Mouse (Mus musculus): ENCODE measurements around the gene Cbfa2t3. TPM values are rescaled to one million over a fixed set of nuclear protein-coding genes. Genes with fewer than 3 reads are reported as not detected.

The Cbfa2t3 gene
- polyA plus RNA-seq, 1 experiment from 2014 or later, result 21.4 TPM

GRCm38 (mm10) chr8:122713157-122713518, 14.2 kb upstream of the Cbfa2t3 start:
- no peaks in the 10 kb centered on the region for H3K9me3 ChIP-seq
- H3K4me1 ChIP-seq, result 0 out of 2 replicates have a peak, but pooled peaks cover 7% of the 10 kb centered on the region
- no peaks in the 10 kb centered on the region for H3K27me3 ChIP-seq (replicated peaks)
- H3K36me3 ChIP-seq (replicated peaks), result no peaks in the 10 kb centered on the region
- 90% methylated on average over 5 of the region's 5 CpGs for WGBS
- no peak overlapping the region for H3K9ac ChIP-seq
- no peak overlapping the region for H3K4me2 ChIP-seq
- no peak overlapping the region for H3K27ac ChIP-seq
- no peak overlapping the region for H3K4me3 ChIP-seq
- no peak for ATAC-seq (replicated peaks)

GRCm38 (mm10) chr8:122712411-122713156, 13.7 kb upstream of the Cbfa2t3 start:
- Histone ChIP-seq H3K4me3 (no peak overlapping the region), H3K4me1 (0 out of 2 replicates have a peak, but pooled peaks cover 7% of the 10 kb centered on the region), H3K4me2 (no peak overlapping the region), H3K36me3 (replicated peaks) (no peaks in the 10 kb centered on the region), H3K27me3 (replicated peaks) (no peaks in the 10 kb centered on the region), H3K9ac (no peak overlapping the region), H3K27ac (no peak overlapping the region), H3K9me3 (no peaks in the 10 kb centered on the region)
- no peak for ATAC-seq (replicated peaks)
- 79% methylated on average over 12 of the region's 12 CpGs for WGBS

DNA sequence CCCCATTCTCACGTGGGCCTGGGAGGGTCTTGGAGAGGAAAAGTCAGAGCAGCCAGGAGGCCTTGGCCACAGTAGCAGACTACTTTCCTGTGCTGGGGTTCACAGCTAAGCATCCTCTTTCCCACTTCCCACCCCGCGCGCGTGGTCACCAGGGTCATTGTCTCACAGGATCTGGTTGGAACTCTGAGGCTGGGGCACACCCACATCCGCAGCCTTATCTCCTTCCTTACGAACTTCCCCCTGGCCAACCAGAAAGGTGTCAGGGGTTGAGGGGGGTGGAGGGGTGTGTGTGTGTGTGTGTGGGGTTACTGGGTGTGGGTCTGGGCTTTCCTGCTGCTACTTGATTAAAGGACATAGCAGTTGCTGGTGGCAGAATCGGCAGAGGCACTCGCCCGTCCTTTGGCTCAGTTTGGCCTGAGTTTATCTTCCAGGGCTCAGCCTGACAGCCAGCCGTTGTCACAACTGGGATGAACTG, 13.0 kb upstream of the Cbfa2t3 start:
- no peak overlapping the region for H3K9ac ChIP-seq
- no peaks in the 10 kb centered on the region for H3K9me3 ChIP-seq
- ATAC-seq (replicated peaks), result no peak
- WGBS, result 84% methylated on average over 11 of the region's 11 CpGs
- H3K27ac ChIP-seq, result no peak overlapping the region
- H3K4me2 ChIP-seq, result no peak overlapping the region
- no peaks in the 10 kb centered on the region for H3K27me3 ChIP-seq (replicated peaks)
- H3K36me3 ChIP-seq (replicated peaks), result no peaks in the 10 kb centered on the region
- H3K4me1 ChIP-seq, result 0 out of 2 replicates have a peak, but pooled peaks cover 7% of the 10 kb centered on the region
- no peak overlapping the region for H3K4me3 ChIP-seq

GRCm38 (mm10) chr8:122711480-122711879, 12.6 kb upstream of the Cbfa2t3 start:
- no peak overlapping the region for H3K27ac ChIP-seq
- no peaks in the 10 kb centered on the region for H3K9me3 ChIP-seq

DNA sequence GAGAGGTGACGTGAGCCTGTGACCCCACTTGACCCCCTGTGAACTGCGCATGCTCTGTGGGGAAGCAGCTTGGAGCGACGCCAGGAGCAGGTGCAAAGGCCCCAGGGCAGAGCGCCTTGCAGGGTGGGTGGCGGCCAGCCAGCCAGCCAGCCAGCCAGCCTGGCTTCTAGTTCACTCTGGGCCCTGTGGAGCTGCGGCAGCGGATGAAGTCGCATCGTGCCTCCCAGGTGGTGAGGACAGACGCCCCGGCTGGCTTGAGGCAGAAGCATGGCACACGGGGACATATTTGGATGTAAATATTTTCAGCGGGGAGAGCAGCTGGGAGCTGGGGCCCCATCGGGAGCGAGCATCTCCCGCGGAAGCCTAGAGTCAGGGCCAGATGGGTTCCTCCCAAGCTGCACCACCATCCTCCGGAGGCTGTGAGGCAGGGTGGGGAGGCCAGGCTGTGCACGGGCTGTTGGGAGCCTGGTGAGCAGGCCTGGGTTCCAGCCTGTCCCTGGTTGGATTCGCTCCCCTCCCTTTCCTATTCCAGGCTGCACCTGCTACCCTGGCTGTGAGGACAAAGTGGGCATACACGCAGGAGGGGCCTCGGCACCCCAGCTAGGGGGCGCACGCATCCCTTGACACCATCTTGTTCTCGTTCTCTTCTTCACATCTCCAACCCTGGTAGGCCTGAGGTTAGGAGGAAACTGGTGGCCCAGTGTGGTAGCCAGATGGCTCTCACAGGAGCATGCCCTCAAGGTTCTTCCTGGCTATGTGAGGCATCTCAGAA, 10.6 kb upstream of the Cbfa2t3 start:
- no peak for ATAC-seq (replicated peaks)
- Histone ChIP-seq H3K9me3 (no peaks in the 10 kb centered on the region), H3K4me2 (no peak overlapping the region), H3K4me3 (no peak overlapping the region), H3K36me3 (replicated peaks) (no peaks in the 10 kb centered on the region), H3K27ac (no peak overlapping the region), H3K9ac (no peak overlapping the region), H3K27me3 (replicated peaks) (no peaks in the 10 kb centered on the region), H3K4me1 (0 out of 2 replicates have a peak, but pooled peaks cover 10% of the 10 kb centered on the region)
- WGBS, result 28% methylated on average over 26 of the region's 26 CpGs

More at GRCm38 (mm10) chr8:122711480-122711879, 12.6 kb upstream of the Cbfa2t3 start:
- ATAC-seq (replicated peaks), result no peak
- Histone ChIP-seq H3K9ac (no peak overlapping the region), H3K4me3 (no peak overlapping the region), H3K4me2 (no peak overlapping the region), H3K27me3 (replicated peaks) (no peaks in the 10 kb centered on the region), H3K4me1 (0 out of 2 replicates have a peak, but pooled peaks cover 7% of the 10 kb centered on the region), H3K36me3 (replicated peaks) (no peaks in the 10 kb centered on the region)
- 67% methylated on average over 3 of the region's 3 CpGs for WGBS

DNA sequence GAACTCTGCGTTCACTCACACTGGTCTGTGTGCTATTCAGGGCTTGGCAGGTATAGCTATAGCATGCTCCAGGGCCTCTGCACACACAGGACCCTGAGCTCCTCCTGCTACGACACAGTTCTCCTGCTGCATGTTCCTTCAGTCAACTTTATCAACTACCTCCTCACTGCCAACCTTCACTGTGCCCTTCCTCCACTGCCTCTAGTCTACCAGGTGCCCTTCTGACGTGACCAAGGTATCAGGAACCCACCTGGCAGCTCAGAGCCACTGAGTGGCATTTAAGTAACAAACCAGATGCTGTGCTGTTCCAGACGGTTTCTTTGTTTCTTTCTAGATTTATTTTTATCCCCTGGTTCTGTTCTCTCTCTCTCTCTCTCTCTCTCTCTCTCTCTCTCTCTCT, 8.3 kb upstream of the Cbfa2t3 start:
- Histone ChIP-seq H3K9me3 (no peaks in the 10 kb centered on the region), H3K9ac (no peak overlapping the region), H3K36me3 (replicated peaks) (no peaks in the 10 kb centered on the region), H3K4me2 (no peak overlapping the region), H3K27ac (no peak overlapping the region), H3K4me3 (no peak overlapping the region), H3K4me1 (0 out of 2 replicates have a peak, but pooled peaks cover 10% of the 10 kb centered on the region), H3K27me3 (replicated peaks) (no peaks in the 10 kb centered on the region)
- 72% methylated on average over 4 of the region's 4 CpGs for WGBS
- ATAC-seq (replicated peaks), result no peak

DNA sequence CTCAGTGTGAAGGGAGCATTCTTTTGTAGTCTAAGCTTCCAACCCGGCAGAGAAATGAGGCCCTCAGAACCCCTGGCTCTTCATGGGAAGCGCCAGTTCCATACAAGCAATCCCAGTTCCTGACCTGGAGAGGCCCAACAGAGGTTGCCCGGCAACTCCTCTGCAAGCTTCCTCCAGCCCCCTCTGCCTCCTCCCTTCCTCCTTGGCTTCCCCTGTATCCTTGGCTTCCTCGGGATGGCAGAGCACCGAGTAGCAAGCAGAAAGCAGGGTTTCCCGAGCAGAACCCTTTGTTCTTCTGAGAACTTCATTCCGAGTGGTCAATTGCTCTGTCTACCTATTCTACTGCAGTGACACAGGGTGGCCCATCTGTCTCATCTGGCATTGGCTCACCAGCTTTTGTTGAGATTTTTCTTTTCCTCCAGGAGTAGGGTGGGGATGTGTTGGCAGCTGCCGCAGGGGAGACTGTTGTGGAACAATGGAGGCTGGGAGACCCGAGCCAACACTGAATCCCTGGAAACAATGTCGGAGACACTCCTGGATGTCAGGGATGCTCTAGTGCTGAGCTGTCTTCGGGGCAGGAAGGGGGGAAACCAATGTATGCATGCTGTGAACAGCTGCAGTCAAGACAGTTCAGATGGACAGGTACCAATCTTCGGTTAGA, 7.1 kb upstream of the Cbfa2t3 start:
- no peaks in the 10 kb centered on the region for H3K27me3 ChIP-seq (replicated peaks)
- 25% methylated on average over 12 of the region's 12 CpGs for WGBS
- H3K4me3 ChIP-seq, result no peak overlapping the region
- no peak overlapping the region for H3K9ac ChIP-seq
- H3K36me3 ChIP-seq (replicated peaks), result no peaks in the 10 kb centered on the region
- no peaks in the 10 kb centered on the region for H3K9me3 ChIP-seq
- no peak for ATAC-seq (replicated peaks)
- H3K4me2 ChIP-seq, result no peak overlapping the region
- H3K4me1 ChIP-seq, result 0 out of 2 replicates have a peak, but pooled peaks cover 10% of the 10 kb centered on the region
- no peak overlapping the region for H3K27ac ChIP-seq

GRCm38 (mm10) chr8:122704612-122705011, 5.7 kb upstream of the Cbfa2t3 start:
- Histone ChIP-seq H3K36me3 (replicated peaks) (no peaks in the 10 kb centered on the region), H3K9me3 (no peaks in the 10 kb centered on the region), H3K9ac (no peak overlapping the region)

DNA sequence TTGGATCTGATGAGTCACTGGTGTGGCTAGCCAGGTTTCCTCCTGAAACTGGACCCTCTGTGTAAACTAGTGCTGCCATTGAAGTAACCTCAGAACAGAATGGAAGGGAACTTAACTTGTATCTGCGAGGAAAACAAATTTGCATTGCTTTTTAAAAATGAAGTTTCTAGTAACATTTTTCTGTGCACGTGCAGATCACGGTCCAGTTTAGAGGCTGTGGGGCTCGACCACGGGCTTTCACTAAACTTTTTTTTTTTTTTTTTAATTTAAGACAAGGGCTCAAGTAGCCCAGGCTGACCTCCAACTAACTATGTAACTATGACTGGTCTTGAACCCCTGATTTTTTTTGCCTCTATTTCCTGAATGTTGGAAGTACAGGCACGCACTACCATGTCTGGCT, 4.0 kb upstream of the Cbfa2t3 start:
- no peaks in the 10 kb centered on the region for H3K9me3 ChIP-seq
- WGBS, result 86% methylated on average over 6 of the region's 6 CpGs

More at GRCm38 (mm10) chr8:122704612-122705011, 5.7 kb upstream of the Cbfa2t3 start:
- no peak for ATAC-seq (replicated peaks)
- WGBS, result 87% methylated on average over 3 of the region's 3 CpGs
- Histone ChIP-seq H3K27ac (no peak overlapping the region), H3K4me3 (no peak overlapping the region), H3K4me1 (0 out of 2 replicates have a peak, but pooled peaks cover 7% of the 10 kb centered on the region), H3K27me3 (replicated peaks) (no peaks in the 10 kb centered on the region), H3K4me2 (no peak overlapping the region)

GRCm38 (mm10) chr8:122702301-122702941, 3.5 kb upstream of the Cbfa2t3 start:
- H3K4me2 ChIP-seq, result no peak overlapping the region
- WGBS, result 59% methylated on average over 10 of the region's 10 CpGs
- no peaks in the 10 kb centered on the region for H3K27me3 ChIP-seq (replicated peaks)
- no peaks in the 10 kb centered on the region for H3K9me3 ChIP-seq
- H3K9ac ChIP-seq, result no peak overlapping the region
- H3K36me3 ChIP-seq (replicated peaks), result no peaks in the 10 kb centered on the region
- H3K4me3 ChIP-seq, result no peak overlapping the region
- ATAC-seq (replicated peaks), result no peak
- H3K4me1 ChIP-seq, result 0 out of 2 replicates have a peak, but pooled peaks cover 3% of the 10 kb centered on the region
- no peak overlapping the region for H3K27ac ChIP-seq

More for the DNA sequence above, 4.0 kb upstream of the Cbfa2t3 start:
- no peaks in the 10 kb centered on the region for H3K27me3 ChIP-seq (replicated peaks)
- no peak overlapping the region for H3K4me2 ChIP-seq
- no peak overlapping the region for H3K27ac ChIP-seq
- 0 out of 2 replicates have a peak, but pooled peaks cover 3% of the 10 kb centered on the region for H3K4me1 ChIP-seq
- no peak for ATAC-seq (replicated peaks)
- H3K36me3 ChIP-seq (replicated peaks), result no peaks in the 10 kb centered on the region
- no peak overlapping the region for H3K4me3 ChIP-seq
- H3K9ac ChIP-seq, result no peak overlapping the region

DNA sequence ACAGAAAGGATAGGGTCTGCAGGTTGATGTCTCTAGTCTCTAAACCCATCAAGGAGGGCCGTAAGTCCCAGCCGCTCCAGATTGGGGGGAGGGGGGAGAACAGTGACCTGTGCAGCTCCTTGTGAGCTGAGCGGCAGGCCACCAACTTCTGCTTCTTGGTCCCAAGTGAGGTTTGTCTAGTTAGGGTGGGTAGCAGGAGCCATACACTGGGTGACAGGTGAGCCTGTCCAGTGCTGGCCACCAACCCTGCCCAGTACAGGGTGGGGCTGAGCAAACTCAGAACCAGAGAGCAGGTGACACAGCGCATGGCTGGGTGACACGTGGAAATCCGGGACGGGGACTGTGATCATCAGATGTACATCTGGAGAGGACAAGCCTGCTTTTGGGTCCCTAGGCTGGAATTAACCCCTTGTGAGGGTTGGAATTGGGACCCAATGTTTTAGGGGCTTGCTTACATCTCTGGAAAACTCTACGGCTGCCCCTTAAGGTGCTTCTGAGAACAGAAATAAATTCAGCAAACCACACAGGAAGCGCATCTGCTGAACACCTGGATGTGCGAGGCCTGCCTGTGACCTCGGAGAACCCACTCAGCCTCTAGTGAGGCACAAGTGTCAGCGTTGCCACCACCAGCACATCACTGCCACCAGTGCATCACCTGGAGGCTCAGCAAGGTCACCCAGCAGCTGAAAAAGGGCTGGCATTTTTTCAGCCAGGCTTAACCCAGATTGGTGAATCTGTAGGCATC, 2.7 kb upstream of the Cbfa2t3 start:
- 91% methylated on average over 12 of the region's 12 CpGs for WGBS
- no peaks in the 10 kb centered on the region for H3K36me3 ChIP-seq (replicated peaks)

More for the DNA sequence above, 2.7 kb upstream of the Cbfa2t3 start:
- H3K27me3 ChIP-seq (replicated peaks), result no peaks in the 10 kb centered on the region
- no peak overlapping the region for H3K9ac ChIP-seq
- no peak for ATAC-seq (replicated peaks)
- no peak overlapping the region for H3K4me2 ChIP-seq
- H3K4me3 ChIP-seq, result no peak overlapping the region
- H3K4me1 ChIP-seq, result 0 out of 2 replicates have a peak, but pooled peaks cover 3% of the 10 kb centered on the region
- H3K27ac ChIP-seq, result no peak overlapping the region
- H3K9me3 ChIP-seq, result no peaks in the 10 kb centered on the region
